Mouse (Mus musculus) olfactory bulb, adult 2 months (tissue): ENCODE data around the gene Kbtbd13. TPM values are rescaled to one million over a fixed set of nuclear protein-coding genes. Genes with fewer than 3 reads are reported as not detected.

Source experiments
- H3K27ac ChIP-seq: fragments of 200-500 bp; 2 replicates; pipeline ENCODE4 v1.5.1; 2012; ENCODE audit warnings: low read depth, low read length; ENCODE audit not compliant: insufficient read depth
- H3K4me1 ChIP-seq: fragments of 200-500 bp; 2 replicates; pipeline ENCODE4 v1.6.1; 2012; ENCODE audit warnings: low read length; ENCODE audit not compliant: control insufficient read depth, insufficient read depth
- H3K4me3 ChIP-seq: fragments of 200-500 bp; 2 replicates; pipeline ENCODE4 v1.5.1; 2012; ENCODE audit warnings: mild to moderate bottlenecking, low read depth, low read length, moderate library complexity; ENCODE audit not compliant: insufficient read depth
- CTCF ChIP-seq: fragments of 200-500 bp; IDR thresholded peaks from 2 replicates; pipeline ENCODE4 v1.5.1; 2012; ENCODE audit warnings: low read depth, mild to moderate bottlenecking, low read length, moderate library complexity; ENCODE audit not compliant: insufficient read depth
- POLR2A ChIP-seq: fragments of 200-500 bp; IDR thresholded peaks from 2 replicates; pipeline ENCODE4 v1.6.1; 2012; ENCODE audit warnings: mild to moderate bottlenecking, low read depth, low read length, moderate library complexity; ENCODE audit not compliant: insufficient read depth
- WGBS: fragments of 180-500 bp; shearing (Covaris S2); methylation state at CpG from one replicate; pipeline ENCODE4 v1.1.7; 2018; 5-methylcytosine and 5-hydroxymethylcytosine counted together
- polyA plus RNA-seq: library from polyadenylated mRNA; stranded (reverse); fragments of >200 nt; gene quantifications from 2 replicates; pipeline ENCODE4 v1.2.4, GENCODE M21; 2012; ENCODE audit warnings: low replicate concordance; ENCODE audit not compliant: missing spikeins, insufficient read depth, insufficient read length

The Kbtbd13 gene
- polyA plus RNA-seq, 1 experiment, result not detected

DNA sequence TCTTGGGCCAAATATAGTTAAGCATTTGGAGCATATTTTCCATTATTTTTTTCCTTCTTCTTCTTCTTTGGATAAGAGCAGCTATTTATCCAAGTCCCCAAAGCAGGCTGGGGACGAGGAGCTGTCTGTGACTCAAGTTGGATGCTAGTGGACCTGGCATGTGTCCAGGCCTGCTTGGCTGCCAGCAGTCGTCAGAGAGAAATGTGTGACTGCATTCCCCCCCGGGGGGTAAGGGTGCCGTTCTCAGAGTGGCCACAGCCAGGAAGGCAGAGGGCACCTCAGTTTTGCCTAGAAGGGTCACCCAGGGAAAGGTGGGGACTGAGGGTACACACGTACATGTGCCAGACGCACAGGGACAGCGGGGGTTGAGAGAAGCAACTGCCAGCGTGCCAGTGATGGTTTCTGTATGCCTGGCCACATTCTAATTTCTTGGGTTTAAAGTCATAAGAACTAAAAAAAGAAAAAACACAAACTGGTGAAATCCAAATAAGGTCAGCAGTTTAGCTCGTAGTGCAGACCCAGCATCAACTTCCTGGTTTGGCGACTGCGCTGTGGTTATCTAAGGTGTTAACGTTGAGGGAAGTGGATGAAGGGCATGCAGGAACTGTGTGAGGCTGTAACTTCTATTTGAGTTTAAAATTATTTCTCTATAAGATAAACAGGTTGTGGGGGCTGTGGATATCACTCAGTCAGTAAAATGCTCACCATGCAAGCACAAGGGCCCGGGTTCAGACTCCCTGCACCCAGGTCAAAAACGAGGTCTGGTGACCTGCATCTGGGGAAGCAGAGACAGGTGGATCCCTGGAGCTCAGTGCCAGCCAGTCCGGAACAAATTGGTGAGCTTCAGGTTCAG is 13.1 kb upstream of the Kbtbd13 start:
- no peak overlapping the region for H3K27ac ChIP-seq
- WGBS, result 63% methylated on average over 15 of the region's 15 CpGs
- H3K4me3 ChIP-seq, result no peak overlapping the region
- H3K4me1 ChIP-seq, result peaks cover 12% of the 10 kb centered on the region
- TF ChIP-seq CTCF (no peak), POLR2A (no peak)

DNA sequence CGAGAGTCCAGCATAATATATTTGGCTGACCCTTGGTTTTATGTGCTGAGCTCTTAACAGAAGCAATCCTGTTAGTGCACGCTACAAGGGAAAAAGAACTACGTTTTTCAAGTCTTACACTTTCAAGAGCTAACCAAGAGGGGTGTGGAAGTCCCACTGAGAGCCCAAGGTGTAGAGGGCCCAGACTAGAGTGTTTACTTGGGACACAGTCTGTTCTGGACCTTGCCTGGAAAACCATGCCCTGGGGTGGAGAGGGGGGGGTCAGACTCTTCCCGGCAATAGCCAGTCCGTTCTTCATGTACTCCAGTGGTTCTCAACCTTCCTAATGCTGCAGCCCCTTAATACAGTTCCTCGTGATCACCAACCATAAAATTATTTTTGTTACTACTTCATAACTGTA is 8.5 kb upstream of the Kbtbd13 start:
- Histone ChIP-seq H3K4me3 (no peak overlapping the region), H3K27ac (no peak overlapping the region), H3K4me1 (peaks cover 10% of the 10 kb centered on the region; the same call in 1 of the 2 replicates)
- TF ChIP-seq POLR2A, result no peak
- TF ChIP-seq CTCF, result no peak
- WGBS, result 87% methylated on average over 6 of the region's 6 CpGs

DNA sequence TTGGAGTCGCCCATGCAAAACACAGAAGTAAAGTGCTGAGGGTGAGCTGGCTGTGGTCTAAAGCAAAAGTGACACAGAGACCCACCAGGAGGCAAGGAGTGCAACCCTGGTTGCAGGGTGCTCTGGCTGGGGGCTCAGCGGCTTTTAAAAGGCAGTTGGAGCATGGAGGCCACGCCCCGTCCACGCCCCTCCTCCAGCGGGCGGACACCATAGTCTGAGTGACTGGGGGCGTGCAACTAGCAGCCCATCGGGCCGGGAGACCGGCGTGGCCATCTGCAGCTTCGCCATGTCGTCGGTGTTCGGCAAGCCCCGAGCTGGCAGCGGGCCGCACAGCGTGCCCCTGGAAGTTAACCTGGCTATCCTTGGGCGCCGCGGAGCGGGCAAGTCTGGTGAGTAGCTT is 6.8 kb upstream of the Kbtbd13 start, which contains the start of gene Rasl12:
Rasl12 (plus strand) TSS at position 228 of the 400 bp plus-strand sequence.
- TF ChIP-seq POLR2A (no peak), CTCF (no peak)
- 3% methylated on average over 24 of the region's 24 CpGs for WGBS
- peaks cover 6% of the 10 kb centered on the region; the same call in 1 of the 2 replicates for H3K4me1 ChIP-seq
- H3K4me3 ChIP-seq, result peak within 1 kb of the TSS; percentile 44
- no peak within 1 kb of the TSS for H3K27ac ChIP-seq

DNA sequence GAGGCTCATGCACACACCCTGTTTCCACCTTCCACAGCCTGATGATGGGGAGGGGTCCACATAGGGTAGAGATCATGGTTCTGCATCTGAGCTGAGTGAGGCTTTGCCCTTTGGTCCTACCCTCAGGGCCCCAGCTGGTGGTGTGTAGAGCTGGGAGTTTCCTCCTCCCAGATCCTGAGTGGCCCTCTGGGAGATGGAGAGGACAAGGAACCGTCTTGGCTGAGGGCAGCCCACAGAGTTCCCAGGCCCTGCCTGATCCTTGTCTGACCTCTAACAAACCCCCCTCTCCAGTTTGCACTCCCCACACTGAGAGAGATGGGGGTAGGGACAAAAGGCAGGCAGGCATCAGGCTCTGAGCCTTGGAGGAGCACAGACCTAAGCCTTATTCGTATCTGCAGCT is 2.9 kb upstream of the Kbtbd13 start:
- 73% methylated on average over 2 of the region's 2 CpGs for WGBS
- no peak overlapping the region for H3K4me3 ChIP-seq
- no peak overlapping the region for H3K27ac ChIP-seq
- peaks cover 22% of the 10 kb centered on the region for H3K4me1 ChIP-seq
- no peak for TF ChIP-seq CTCF
- no peak for TF ChIP-seq POLR2A

DNA sequence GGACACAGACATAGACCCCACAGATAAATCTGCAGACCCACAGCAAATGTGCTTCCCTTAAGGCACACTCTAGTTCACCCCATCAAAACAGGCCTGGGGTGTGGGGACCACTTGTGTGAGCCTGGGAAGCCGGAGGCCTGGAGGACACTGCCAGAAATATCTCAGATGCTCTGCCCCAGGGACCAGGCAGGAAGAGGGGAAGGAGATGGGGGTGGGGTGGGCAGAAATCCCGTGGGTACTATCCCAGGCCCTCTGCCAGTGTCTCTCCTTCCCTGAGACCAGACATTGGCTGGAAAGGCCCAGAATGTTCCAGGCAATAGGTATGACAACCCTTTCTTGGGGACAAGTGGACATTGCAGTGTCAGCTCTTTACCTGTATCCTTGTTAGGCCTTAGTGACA is 2.2 kb upstream of the Kbtbd13 start:
- WGBS, result 57% methylated on average over 2 of the region's 2 CpGs
- TF ChIP-seq CTCF (no peak), POLR2A (no peak)

DNA sequence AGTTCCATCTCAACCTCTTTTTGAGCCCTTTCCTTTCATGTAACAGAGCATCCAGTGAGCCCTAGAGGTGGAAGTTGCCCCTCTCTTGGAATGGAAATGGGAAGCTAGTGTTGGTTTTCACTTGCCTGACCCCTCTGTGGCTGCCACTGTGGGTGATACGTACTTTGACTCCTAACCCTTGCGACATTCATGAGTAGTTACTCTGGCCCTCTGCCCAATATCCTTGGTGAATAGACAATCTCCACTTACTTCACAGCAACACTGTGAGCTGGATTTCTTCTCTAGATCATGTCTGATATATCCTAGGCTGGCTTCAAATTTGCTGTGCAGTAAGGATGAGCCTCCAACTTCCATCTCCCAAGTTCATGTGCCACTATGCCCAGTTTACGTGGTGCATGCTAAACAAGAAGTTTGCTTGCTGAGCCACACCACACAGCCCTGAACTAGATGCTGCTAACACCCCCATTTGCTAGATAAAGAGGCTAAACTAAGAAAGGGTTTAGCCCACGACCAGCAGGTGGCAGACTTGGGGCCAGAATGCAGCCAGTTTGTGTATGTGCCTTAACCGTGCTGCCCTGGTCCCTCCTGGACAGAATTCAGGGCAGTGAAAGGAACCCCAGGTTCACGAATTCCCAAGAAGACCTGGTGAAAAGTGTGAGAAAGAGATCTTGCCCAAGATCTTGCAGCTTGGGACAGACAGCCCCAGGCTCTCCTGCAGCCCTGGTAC is 1.3 kb upstream of the Kbtbd13 start:
- Histone ChIP-seq H3K27ac (no peak overlapping the region), H3K4me1 (peaks cover 16% of the 10 kb centered on the region), H3K4me3 (no peak overlapping the region)
- 30% methylated on average over 6 of the region's 6 CpGs for WGBS
- no peak for TF ChIP-seq POLR2A
- peak; percentile 69 for TF ChIP-seq CTCF

More for the DNA sequence above, 2.2 kb upstream of the Kbtbd13 start:
- H3K4me3 ChIP-seq, result no peak overlapping the region
- H3K27ac ChIP-seq, result no peak overlapping the region
- peaks cover 22% of the 10 kb centered on the region for H3K4me1 ChIP-seq

DNA sequence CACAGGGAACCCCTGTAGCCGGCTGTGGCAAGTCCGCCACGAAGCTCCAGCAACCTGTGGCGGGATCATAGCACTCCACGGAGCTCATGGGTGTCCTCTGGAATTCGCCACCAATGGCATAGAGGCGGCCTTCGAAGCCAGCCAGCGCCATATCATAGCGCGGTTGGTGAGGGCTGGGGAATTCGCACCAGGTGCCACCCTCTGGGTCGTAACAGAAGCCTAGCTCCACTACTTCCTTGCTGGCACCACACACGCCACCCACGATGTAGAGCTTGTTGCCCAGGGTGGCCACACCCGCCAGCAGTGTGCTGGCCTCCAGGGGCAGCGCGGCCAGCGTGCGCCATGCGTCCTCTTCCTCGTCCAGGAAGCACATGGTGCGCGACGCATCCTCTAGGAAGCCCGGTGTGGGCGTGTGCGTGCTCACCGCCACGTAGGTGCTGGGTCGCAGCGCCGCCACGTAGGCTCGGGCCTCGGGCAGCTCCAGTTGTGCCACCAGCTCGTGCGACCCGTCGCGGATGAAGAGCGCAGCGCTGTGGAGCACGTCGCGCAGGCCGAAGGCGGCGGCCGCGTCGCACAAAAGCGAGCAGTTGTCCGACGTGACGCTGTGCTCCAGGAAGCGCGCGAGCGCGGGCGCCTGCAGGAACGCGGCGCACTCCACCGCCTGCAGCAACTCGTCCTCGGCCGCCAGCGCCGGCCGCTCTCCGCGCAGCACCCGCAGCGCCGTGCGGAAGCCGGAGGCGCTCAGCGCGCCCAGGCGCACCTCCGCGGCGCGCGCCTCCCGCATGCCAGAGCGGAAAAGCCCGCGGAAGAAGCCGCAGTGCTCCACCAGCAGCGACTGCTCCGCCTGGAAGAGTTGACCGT is 470 bp downstream of the Kbtbd13 start:
- Histone ChIP-seq H3K27ac (no peak overlapping the region), H3K4me1 (peaks cover 16% of the 10 kb centered on the region), H3K4me3 (peak overlapping the region; percentile 44)
- WGBS, result 18% methylated on average over 96 of the region's 96 CpGs
- no peak for TF ChIP-seq POLR2A
- TF ChIP-seq CTCF, result no peak

DNA sequence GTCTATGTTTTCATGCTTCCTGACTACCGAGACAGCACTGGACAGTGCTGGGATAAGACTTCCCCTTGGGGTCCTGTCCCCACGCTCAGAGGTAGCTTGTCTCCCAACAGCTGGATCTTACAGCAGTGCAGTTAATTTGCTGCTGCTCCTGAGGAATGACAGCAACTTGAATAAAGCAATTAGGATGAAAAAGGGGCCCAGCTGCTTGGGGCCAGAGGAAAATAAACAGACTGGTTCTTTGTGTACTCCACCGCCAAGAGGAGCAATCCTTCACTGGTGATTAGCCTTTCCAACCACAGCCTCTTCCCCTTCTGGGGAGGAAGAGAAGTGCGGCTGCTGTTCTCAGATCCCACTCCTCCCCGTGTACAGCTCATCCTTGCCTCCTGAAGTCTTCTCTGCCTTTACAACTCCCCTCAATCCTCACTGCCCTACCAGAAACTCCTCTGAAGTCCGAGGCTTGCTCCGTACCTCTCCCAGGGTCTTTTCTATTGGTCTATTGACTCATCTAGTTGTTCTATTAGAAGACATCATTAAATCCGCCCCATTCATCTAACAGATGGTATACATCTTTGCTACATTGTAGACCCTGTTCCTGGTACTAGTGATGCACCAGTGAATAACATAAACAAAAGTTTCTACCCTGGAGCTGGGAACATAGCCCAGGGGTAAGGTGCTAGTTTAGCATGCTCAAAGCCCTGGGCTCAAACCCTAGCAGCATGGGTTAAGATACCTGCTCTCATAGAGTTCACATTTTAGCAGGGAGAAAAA is 4.9 kb downstream of the Kbtbd13 start:
- no peak for TF ChIP-seq POLR2A
- TF ChIP-seq CTCF, result no peak
- WGBS, result 44% methylated on average over 8 of the region's 8 CpGs
- H3K27ac ChIP-seq, result no peak overlapping the region

More for the DNA sequence above, 4.9 kb downstream of the Kbtbd13 start:
- H3K4me1 ChIP-seq, result peaks cover 18% of the 10 kb centered on the region
- H3K4me3 ChIP-seq, result no peak overlapping the region
